Mouse (Mus musculus) R1 (cell line): ENCODE data around the gene Farp1.

Experiments used
- DNase-seq: peaks from one replicate; pipeline ENCODE4 v3.0.0-alpha.2; 2018; ENCODE audit warnings: low read depth, low spot score

Farp1 gene

DNA sequence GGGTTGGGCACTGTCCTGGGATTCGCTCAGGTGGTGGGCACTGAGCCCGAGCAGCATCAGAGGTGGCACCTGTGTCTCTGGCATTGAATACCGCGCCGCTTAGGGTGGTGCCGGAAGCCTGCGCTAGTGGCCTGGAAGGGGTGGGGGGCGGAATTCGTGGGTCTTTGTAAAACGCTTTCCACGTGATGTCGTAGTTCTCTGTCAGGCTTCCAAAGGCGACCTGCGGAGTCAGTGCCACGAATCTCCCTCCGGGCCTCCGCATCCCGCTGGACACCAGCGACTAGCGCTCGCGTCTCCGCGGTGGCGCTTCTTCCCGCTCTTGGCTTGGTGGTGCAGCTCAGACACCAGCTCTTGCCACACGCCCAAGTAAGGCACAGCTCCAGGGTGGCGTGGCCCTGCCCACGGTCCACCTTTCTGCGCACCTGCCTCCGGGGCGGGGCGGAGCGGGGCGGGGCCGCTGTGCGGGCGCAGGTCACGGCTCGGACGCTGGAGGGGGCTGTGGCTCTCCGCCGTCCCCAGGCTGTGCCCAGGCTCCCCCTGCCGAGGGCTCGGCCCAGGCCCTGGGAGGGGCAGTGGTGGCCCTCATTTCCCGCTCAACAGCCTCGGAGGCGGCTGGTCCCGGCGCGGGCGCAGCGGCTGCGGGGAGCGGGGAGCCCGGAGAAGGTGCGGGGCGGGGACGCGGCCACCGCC, at the start of gene Farp1:
Farp1 (plus strand) TSS at position 228 of the 690 bp plus-strand sequence.
- DNase-seq, result peak; percentile 69

DNA sequence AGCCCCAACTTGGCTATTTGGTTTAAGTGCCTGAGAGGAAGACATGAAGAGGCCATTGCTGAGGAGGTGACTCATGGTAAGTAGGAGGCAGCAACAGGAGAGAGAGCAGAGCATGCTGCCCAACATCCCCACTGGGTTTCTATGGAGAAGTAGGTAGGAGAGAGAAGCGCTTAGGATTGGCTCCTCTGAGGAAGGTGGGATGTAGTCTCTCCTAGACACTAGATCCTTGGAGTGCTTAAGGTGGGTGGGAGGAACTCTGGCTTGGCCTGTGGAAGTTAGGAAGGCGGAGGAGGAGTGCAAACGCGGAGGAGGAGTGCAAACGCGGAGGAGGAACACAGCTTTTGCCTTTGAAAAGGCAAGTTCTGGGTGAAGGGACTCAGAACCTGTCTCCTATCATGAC, 45.9 kb upstream of the Farp1 start:
- DNase-seq, result no peak

DNA sequence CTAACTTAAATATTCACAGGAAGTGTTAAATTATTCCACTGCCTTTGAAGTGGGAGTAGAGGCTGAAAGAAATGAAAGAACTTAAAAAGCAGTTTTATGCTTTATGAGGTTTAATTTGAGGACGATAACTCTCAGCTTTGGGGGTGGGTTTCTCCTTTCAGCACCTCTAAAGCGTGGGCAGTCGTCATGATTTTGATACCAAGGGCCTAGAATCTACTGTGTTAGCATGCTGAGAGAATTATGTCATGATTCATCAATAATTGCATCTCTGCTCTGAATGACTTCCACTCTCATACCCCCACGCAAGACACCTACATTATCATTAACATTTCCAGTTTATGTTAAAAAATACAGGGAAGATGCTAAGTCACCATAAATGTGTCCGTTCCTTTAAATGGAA, 37.3 kb upstream of the Farp1 start:
- DNase-seq, result no peak

DNA sequence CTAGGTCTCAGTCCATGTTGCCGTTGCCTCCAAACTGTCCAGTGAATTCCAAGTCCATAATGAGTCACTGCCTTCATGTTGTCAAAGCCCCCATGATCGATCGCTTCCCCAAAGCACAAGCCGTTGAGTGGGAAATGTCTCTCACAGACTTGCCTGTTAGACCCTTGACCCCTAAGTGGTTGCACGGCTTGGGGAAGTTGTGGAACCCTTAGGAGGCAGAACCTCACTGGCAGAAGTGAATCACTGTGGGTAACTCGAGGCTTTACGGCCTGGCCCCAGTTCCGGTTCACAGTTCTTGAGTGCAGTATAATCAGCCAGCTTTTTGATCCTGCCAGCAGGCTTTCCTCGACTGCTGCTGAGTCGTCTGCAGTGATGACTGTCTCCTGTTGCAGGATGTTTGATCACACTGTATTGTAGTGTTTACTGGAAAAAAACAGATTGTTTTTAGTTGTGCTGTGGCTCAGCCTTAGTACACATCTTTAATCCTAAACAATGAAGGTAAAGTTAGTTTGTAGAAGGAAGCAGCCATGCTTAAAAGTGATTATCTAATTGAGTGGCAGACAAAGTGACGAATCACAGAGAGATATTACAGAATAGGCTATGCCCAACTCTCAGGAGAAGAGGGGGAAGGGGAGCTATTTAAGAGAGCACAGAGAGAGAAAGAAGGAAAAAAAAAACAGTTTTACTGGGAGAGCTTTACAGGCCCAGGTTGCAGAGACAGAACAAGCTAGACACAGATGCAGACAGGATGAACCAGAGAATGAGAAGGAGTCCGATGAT, 34.2 kb upstream of the Farp1 start:
- DNase-seq, result no peak

DNA sequence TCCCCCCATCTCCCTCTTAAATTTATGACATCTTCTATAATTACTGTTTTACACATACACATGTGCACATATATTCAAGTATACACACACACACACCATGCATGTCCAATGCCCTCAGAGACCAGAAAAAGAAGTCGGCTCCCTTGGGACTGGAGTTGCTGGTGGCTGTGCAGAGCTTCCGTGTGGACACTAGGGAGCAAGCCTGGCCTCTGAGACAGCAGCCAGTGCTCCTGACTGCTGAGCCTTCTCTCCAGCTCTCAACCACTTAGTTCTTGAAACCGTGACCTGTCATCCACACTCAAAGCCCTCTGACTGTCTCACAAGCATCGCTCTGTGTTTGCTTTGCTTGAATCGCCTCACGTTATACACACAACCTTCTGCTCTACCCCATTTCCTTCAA, 29.4 kb upstream of the Farp1 start:
- DNase-seq, result no peak

DNA sequence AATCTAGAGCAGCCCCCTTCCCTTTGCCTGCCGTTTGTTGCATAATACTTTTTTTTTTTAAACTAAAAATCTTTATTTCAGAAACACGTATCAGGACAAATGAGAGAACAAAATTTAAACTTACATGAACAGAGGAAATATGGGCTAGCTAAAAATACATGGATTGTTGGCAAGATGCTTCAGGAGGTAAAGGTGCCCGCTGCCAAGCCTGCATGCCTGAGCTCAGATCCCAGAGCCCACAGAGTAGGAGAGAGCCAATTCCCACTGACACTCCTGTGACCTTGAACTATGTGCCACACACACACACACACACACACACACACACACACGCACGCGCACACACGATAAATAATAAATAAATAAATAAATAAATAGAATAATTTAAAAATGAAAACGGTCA, 29.0 kb upstream of the Farp1 start:
- DNase-seq, result no peak

DNA sequence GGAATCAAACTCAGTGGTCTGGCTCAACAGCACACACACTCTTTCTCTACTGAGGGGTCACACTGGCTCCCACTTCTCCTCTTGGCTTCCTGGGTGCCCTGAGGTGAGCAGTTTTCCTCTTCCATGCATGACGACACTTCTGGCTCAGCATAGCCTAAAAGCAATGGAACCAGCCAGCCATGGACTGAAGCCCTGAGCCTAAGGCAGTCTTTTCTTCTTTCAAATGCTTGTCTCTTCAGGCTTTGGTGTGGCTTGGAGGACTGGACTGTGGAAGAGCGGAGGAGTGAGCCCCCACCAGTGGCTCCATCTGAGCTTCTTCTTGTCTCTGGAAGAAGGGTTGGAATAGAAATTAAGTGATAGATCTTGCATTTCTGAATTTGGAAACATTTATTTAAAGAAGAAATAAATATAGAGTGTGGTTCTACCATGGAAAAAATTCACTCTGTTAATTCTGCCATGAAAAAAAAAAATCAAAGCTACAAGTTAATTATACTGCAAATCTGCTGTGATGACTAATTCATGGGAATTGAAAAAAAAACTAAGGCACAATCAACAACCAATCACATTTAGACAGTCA, 19.8 kb upstream of the Farp1 start:
- no peak for DNase-seq

DNA sequence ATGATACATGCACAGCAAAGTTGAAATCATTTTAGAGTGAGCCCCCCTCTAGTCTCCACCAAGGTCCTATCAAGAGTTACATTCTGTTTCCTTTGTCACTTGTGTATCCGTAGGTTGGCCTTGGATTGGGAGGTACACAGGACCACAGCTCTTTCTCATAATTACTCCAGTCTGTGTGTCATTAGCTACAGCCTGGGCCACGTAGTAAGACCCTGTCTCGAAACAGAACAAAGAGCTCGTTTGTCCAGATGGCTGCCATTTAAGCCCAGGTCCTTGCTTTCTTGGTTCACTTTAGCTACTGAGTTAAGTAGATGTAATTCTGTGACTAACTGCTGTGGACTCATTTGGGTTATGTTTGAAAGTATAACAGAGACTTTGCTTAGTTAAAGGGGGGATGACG, 12.6 kb upstream of the Farp1 start:
- no peak for DNase-seq

DNA sequence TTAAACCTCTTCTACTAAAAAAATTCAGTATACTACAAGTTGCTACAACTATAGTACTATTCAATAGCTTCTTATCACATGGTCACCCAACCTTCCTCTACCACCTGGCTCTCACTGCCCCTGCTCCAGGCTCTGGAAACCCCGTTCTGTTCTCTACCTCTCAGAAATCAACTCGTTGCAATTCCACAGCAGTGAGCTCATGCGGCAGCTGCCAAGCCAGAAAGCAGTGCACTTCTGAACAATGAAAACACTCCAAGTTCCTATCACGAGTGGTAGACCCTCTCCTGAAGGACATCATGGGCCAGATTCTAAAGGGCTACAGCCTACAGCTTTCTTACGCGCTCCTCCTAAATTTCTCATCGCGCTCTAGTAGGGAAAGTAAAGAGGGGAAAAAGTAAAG, 9.6 kb upstream of the Farp1 start:
- no peak for DNase-seq

DNA sequence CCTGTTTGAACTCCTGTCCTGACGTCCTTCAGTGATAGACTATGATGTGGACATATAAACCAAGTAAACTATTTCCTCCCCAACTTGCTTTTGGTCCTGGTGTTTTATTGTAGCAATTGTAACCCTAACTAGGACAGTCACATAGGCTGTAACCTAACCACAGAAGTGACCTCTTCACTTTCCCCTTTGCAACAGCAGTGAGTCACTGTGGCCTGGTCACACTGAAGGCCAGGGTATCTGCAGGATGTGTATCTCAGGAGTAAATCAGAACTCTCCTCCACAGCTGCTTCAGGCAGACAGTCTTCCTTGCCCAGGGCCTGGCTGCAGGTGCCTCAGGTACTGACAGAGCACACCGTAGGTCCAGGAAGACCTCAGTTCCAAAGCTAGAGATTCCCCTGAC, 3.6 kb upstream of the Farp1 start:
- no peak for DNase-seq

DNA sequence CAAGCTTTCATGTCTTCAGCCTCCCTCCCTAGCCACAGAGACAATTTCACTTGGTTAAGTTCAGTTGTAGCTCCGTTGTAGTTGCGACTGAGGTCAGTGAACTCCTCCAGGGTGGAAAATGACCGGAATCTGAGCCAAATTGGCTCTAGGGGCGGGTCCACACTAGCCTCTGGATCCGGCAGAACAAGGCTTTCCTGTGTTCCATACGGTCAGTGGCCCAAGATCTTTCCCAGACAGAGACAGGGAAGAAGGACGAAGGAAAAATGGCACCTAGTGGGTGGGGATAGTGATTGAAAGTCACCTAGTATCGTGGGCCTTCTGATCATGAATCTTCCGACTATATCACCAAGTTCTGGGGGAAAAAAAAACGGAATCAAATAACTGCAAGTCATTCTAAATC, 475 bp upstream of the Farp1 start:
- DNase-seq, result peak; percentile 25

DNA sequence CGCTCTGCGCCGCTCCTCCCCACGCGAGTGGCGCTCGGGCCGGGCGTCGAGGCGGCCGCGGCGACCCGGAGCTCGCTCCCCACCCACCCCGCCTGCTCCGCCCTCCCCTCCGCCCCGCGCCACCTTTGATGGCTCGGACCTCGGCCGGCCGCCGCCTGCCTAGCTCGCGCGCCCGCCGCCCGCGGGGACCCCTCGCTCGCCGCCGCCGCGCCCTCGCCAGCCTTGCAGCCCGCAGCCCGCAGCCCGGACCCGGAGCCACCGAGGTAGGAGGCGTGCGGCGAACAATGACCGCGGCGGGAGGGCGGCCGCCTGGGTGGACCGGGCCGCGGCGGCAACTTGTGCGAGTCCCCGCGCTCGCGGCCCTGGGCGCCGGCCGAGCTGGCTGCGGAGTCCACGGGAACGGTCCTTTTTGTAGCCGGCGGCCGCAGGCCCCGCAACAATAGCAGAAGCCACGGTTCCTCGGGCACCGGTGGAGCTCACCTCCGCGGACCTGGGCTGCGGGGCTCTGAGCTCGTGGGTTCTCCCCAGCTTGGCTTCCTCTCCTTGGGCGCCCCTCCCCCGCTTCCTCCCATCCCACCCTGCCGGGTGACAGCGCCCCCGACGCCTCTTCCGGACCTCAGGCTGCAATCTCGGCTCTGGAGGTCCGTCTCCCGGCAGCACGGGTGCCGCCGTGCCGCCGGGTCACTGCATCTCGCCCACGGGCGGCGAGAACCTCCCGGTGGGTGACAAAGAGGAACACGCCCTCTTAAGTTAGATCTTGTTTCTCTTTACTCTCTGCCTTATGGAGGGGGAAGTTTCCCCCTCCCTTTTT, 868 bp downstream of the Farp1 start:
- DNase-seq, result peak; percentile 54

DNA sequence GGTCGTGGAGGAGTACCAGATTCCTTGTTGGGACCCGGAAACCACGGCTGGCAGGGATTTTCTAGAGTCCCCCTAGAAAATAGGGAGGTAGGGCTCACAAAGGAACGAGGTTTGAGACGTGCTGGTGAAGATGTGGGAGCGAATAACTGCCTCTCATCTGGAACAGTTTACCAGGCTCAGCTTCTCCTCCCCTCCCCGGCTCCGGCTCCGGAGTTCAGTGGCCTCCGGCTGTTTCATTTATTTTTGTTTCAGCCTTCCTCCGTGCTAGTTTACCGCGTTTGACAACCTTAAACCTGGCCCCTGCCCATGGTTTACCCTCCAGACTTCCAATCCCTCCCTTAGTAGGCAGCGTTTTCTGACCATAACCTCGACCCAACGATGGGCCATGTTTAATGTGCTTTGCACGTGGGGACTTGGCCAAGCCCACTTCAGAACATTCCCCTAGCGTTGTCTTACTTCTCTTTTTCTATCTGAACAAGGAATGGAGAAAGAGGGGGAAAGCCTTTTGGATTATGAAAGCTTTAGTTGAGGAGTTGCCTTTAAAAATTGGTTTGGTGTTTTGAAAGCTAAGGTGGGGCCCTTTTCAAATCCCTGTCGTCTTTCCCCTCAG, 1.7 kb downstream of the Farp1 start:
- DNase-seq, result no peak

DNA sequence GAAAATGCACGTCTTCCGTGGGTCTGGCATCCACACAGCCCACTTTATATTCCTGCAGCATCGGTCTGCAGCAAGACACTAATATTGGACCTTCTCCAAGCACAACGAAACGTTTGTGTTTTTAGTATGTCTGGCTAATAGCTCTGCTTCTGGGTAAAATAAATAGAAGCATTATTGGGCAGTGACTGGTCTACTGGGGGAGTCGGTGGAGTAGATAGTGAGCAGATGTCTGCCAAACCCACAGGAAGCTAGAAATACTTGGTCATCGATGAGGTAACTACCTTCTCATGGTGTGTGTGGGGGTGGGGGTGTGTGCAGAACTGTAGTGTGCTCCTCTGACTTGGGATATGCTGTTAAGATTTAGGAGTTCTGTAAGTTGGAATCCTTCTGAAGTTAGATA, 2.3 kb downstream of the Farp1 start:
- no peak for DNase-seq

DNA sequence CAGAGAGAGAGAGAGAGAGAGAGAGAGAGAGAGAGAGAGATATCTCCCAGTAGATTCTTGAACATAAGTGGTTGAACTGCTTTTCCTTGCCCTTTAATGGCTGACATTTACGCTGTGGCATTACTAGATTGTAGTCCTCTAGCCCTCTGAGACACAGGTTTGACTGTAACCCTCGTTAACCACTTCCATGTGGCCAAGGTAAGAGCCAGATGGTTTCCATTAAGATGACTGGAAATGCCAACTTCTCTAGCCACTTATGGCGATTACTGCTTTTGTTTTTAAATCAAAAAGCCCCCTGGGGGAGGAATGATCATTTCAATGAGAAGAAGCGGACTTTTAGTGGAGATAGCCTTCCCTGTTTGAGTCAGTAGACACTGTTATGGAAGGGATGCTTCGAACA, 3.7 kb downstream of the Farp1 start:
- DNase-seq, result no peak

DNA sequence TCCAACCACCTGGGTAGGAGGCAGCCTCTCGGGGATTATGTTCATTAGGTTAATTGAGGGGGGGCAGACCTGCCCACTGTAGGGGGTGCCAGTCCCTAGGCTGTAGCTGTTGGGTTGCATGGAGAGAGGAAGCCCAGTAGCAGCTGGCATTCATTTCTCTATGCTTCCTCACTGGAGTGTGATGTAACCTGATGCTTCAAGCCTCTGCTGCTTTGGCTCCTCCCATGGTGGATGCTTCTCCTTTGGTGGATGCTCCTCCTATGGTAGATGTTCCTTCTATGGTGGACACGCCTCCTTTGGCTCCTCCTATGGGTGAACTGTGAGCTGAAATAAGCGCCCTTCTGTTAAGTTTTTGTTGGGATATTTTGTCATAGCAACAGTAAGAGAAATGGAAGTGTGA, 9.1 kb downstream of the Farp1 start:
- DNase-seq, result peak; percentile 79

DNA sequence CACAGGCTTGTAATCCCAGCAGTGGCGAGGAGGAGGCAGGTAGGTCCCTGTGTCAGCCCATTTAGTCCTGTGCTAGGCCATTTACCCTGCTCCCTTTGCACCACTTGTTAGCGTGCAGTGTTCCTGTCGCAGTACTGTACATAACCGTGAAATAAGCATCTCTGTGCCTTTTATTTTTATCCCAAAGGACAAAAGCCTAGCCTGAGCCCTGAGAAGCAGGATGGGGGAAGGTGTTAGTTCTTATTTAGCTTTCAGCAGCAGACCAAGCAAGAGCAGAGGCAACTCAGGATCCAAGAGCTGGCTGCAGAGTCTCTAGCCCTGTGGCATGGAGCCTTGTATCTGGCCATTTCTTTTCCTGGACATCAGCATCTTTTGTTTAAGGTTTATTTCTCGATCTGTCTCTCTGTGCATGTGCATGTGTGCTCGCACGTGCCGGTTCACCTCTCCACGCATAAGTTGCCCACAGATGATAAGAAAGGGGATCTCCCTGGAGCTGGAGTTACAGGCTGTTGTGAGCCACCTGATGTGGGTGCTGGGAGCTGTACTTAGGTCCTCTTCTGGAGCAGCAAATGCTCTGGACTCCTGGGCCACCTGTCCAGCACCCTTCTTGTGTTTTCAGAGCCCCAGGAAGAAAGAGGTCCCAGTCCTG, 11.4 kb downstream of the Farp1 start:
- DNase-seq, result no peak

DNA sequence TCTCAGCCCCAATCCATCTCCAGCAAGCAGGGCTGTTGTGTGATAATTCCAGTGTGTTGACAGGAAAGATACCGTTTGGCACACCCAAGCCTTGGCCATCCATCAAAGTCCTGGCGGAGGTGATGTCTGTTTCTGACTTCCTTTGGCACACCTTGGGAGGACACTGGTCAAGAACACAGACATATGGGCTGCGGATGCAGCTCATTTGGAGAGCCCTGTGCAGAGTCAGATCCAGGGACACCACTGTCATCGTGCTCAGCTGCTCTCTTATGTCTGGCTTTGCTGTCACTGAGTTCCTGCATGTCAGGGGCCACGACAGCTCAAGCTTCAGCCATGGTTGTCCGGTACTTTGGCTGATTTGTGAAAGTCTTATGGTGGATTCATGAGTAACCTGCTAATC, 12.8 kb downstream of the Farp1 start:
- no peak for DNase-seq

DNA sequence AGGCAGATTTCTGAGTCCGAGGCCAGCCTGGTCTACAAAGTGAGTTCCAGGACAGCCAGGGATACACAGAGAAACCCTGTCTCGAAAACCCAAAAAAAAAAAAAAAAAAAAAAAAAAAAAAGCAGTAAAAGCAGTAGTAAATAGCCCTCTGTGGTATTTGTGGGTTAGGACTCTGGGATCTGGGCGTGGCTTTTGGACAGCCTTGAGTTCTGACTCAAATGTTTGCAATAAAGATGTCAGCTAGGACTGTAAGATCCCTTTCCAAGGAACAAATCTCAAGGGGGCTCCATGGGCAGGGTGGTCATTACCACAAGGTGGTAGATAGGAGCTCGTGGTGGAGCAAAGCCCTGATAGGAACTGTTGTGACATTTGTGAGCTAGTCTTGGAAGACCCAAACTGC, 16.0 kb downstream of the Farp1 start:
- DNase-seq, result peak; percentile 29

DNA sequence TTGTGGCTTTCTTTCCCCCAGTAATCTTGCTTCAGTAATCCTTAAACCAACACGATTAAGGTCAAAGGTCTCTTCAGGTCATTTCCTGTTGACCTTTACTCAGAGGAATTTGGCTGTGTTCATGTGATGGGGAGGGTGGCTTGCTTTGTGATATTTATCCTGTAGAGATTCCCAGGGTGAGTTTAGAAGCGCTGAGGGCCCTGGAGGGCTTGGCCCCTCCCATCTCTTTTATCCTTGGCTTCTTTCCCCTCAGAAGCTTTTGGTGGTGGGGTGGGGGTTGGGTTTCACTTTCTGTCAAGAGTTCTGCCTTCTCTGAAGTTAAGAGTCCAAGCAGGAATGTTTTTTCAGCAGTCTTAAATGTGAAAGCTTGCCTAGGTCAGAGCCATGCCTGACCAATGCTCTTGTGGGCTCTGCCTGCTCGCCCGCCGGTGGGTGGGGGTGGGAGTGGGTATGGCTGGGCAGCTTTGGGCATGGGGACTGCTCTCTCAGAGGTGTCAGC, 18.1 kb downstream of the Farp1 start:
- peak; percentile 83 for DNase-seq

DNA sequence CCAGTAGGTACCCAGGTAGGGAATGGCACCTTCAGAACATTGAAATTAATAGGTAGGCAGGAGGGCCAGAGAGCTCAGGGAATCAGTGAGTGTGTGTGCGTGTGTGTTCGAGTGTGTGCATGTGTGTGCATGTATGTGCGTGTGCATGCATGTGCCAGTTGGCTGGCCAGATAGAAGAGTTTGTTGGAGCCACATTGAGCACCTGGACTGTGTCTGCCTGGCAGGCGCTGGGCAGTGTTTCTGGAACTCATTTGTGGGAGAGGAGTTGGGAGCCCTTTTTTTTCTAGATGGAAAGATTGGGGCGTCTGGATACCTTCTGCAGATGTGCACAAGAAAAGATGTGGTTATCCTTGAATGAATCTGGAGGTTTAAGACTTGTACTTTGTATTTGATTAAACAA, 19.1 kb downstream of the Farp1 start:
- no peak for DNase-seq
